In the genomic region with DNA sequence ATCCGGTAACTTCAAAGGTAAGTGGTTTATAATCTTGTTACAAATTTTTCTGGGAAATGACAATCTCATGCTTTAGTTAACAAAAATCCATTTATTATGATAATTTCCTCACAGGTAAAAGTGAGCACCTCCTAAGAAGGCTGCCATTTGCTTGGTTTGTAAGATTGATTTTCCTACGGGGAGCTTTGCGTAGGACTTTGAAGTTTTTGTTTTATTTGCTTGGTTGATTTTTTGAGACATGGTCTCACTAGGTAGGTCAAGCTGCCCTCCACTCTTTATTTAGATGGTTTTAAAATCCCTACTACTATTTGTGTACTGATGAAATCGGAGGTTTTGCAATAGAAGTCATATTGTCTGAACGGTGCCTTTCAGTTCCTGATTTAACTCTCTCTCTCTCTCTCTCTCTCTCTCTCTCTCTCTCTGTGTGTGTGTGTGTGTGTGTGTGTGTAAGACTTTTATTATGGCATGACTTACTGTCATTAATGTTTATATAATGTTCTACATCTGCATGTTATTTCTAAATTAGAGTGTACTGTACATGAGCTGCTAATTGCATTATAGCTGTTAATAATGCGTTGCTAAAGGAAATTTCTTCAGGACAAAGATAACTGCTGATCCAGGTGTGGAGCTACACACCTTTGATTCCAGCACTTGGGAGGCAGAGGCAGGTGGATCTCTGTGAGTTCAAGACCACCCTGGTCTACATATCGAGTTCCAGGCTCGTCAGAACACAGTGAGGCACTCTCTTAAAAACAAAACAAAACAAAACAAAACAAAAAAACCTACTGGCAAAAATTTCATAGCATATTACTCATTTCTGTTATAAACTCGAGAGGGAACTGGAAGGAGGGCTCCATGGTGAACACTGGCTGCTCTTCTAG, we compare ENCODE assay signal across 15 mouse cellular contexts. TPM values are rescaled to one million over a fixed set of nuclear protein-coding genes. Genes with fewer than 3 reads are reported as not detected.
A peak's percentile ranks its signal among the peaks of the same experiment; 100 is the strongest.
DNase-seq lines count a peak whose midpoint lies in the region; ATAC-seq and TF ChIP-seq lines count a peak whose summit lies in the region.
"Had no signal": no experiment of that assay in that cellular context is flagged by ENCODE, and none has a peak within 500 bp of the region (broad histone marks: within the 10 kb centered on the region; RNA-seq: fewer than 3 reads in every experiment).

No protein-coding gene starts in this region.

- H3K4me2 ChIP-seq in liver, embryonic 15.5 days: peak overlapping the region; percentile 67
- no peak overlapping the region for H3K4me2 ChIP-seq in midbrain, embryonic 13.5 days (replicated peaks)
- H3K4me2 ChIP-seq: hindbrain, embryonic 15.5 days had no signal

- no peak overlapping the region for H3K27ac ChIP-seq in embryonic facial prominence, embryonic 10.5 days (replicated peaks)
- peak overlapping the region; percentile 92 for H3K27ac ChIP-seq in liver, embryonic 15.5 days (replicated peaks)
- H3K27ac ChIP-seq in kidney, adult 2 months (ENCODE audit: insufficient read depth, low read depth, low read length): no peak overlapping the region
- no peak overlapping the region for H3K27ac ChIP-seq in midbrain, embryonic 13.5 days
- H3K27ac ChIP-seq: gastrocnemius, adult 2 months; hindbrain, embryonic 15.5 days had no signal

- H3K4me3 ChIP-seq in embryonic facial prominence, embryonic 10.5 days: no peak overlapping the region
- peak overlapping the region; percentile 66 for H3K4me3 ChIP-seq in liver, embryonic 15.5 days (replicated peaks)
- H3K4me3 ChIP-seq in kidney, adult 2 months (ENCODE audit: insufficient read depth, low read depth, low read length): no peak overlapping the region
- H3K4me3 ChIP-seq in midbrain, embryonic 13.5 days (replicated peaks): no peak overlapping the region
- H3K4me3 ChIP-seq: gastrocnemius, adult 2 months; hindbrain, embryonic 15.5 days had no signal

- 92% methylated on average over 9 of the region's 9 CpGs for WGBS in embryonic facial prominence, embryonic 10.5 days
- 28% methylated on average over 9 of the region's 9 CpGs for WGBS in liver, embryonic 15.5 days (ENCODE audit: insufficient replicate concordance)
- 80% methylated on average over 9 of the region's 9 CpGs for WGBS in kidney, adult 2 months
- 87% methylated on average over 9 of the region's 9 CpGs for WGBS in midbrain, embryonic 13.5 days

- no peak for TF ChIP-seq CTCF in kidney, adult 2 months (conservative IDR thresholded peaks at IDR 0.05; ENCODE audit: insufficient read depth, insufficient read length, low read depth, low read length)

- DNase-seq in 416B (ENCODE audit: low read depth): peak; percentile 80
- DNase-seq in A20 (ENCODE audit: low read depth, low spot score): peak; percentile 80
- peak; percentile 1 for DNase-seq in embryonic facial prominence, embryonic 10.5 days (ENCODE audit: low spot score)
- no peak for DNase-seq in kidney, adult 2 months
- DNase-seq in ovary, postnatal 10 days (ENCODE audit: low spot score): no peak
- no peak for DNase-seq in ovary, adult 18-20 months (ENCODE audit: low spot score)
- DNase-seq: gastrocnemius, adult 2 months; kidney, postnatal 14 days; lung, adult 2 months had no signal

- H3K9ac ChIP-seq in liver, embryonic 15.5 days: peak overlapping the region; percentile 58
- H3K9ac ChIP-seq in midbrain, embryonic 13.5 days (replicated peaks): no peak overlapping the region
- H3K9ac ChIP-seq: hindbrain, embryonic 15.5 days had no signal

- TF ChIP-seq POLR2A in kidney, adult 2 months (IDR thresholded peaks at IDR 0.05; ENCODE audit: low read depth, low read length): no peak

- no peaks in the 10 kb centered on the region for H3K27me3 ChIP-seq in embryonic facial prominence, embryonic 10.5 days (replicated peaks; ENCODE audit: low read depth, poor library complexity, severe bottlenecking)
- H3K27me3 ChIP-seq in liver, embryonic 15.5 days: no peaks in the 10 kb centered on the region
- no peaks in the 10 kb centered on the region for H3K27me3 ChIP-seq in kidney, adult 2 months (replicated peaks; ENCODE audit: control insufficient read depth, insufficient read depth, low read length)
- no peaks in the 10 kb centered on the region for H3K27me3 ChIP-seq in midbrain, embryonic 13.5 days
- H3K27me3 ChIP-seq: hindbrain, embryonic 15.5 days had no signal

- H3K36me3 ChIP-seq in embryonic facial prominence, embryonic 10.5 days (replicated peaks): no peaks in the 10 kb centered on the region
- peaks cover 15% of the 10 kb centered on the region for H3K36me3 ChIP-seq in liver, embryonic 15.5 days (replicated peaks)
- H3K36me3 ChIP-seq in kidney, adult 2 months (ENCODE audit: control insufficient read depth, insufficient read depth, low read length): no peaks in the 10 kb centered on the region
- H3K36me3 ChIP-seq in midbrain, embryonic 13.5 days: no peaks in the 10 kb centered on the region
- H3K36me3 ChIP-seq: hindbrain, embryonic 15.5 days had no signal

- H3K9me3 ChIP-seq in embryonic facial prominence, embryonic 10.5 days: no peaks in the 10 kb centered on the region
- 0 out of 2 replicates have a peak, but pooled peaks cover 4% of the 10 kb centered on the region for H3K9me3 ChIP-seq in liver, embryonic 15.5 days (replicated peaks)
- no peaks in the 10 kb centered on the region for H3K9me3 ChIP-seq in midbrain, embryonic 13.5 days
- H3K9me3 ChIP-seq: hindbrain, embryonic 15.5 days had no signal

- no peaks in the 10 kb centered on the region for H3K4me1 ChIP-seq in embryonic facial prominence, embryonic 10.5 days
- H3K4me1 ChIP-seq in liver, embryonic 15.5 days (replicated peaks): peaks cover 24% of the 10 kb centered on the region
- H3K4me1 ChIP-seq in kidney, adult 2 months (ENCODE audit: control insufficient read depth, insufficient read depth, low read length): no peaks in the 10 kb centered on the region
- H3K4me1 ChIP-seq in midbrain, embryonic 13.5 days (replicated peaks): no peaks in the 10 kb centered on the region
- H3K4me1 ChIP-seq: hindbrain, embryonic 15.5 days had no signal

- peak; percentile 45 for ATAC-seq in liver, embryonic 15.5 days (ENCODE audit: insufficient read depth)
- no peak for ATAC-seq in midbrain, embryonic 13.5 days
- ATAC-seq: midbrain, embryonic 16.5 days had no signal

RNA-seq across cellular contexts. Expression of gene Ctse, which starts 0.7 kb away (rescaled TPM):
- polyA plus RNA-seq in embryonic facial prominence, embryonic 10.5 days (2016; fragmentation: Nextera tagmentation; extraction: Ambion mirVana): 0.06 TPM in 1 of 2 replicates, not detected in the other
- 25.2 and 29.9 TPM in 2 replicates for polyA plus RNA-seq in liver, embryonic 15.5 days (2015; fragmentation: Nextera tagmentation; extraction: Ambion mirVana)
- 1.8 and 2.6 TPM in 2 replicates for polyA plus RNA-seq in kidney, adult 2 months (2012; rRNA removed)
- polyA plus RNA-seq in midbrain, embryonic 13.5 days (2015; fragmentation: Nextera tagmentation; extraction: Ambion mirVana): not detected in 2 replicates
- polyA plus RNA-seq: heart, embryonic 14.5 days; hindbrain, embryonic 15.5 days; midbrain, embryonic 16.5 days had no signal

RNA-seq across cellular contexts. Expression of gene Avpr1b, which starts 39.7 kb away (rescaled TPM):
- polyA plus RNA-seq in embryonic facial prominence, embryonic 10.5 days (2016; fragmentation: Nextera tagmentation; extraction: Ambion mirVana): 0.08 TPM in 1 of 2 replicates, not detected in the other
- polyA plus RNA-seq in liver, embryonic 15.5 days (2015; fragmentation: Nextera tagmentation; extraction: Ambion mirVana): not detected in 2 replicates
- not detected in 2 replicates for polyA plus RNA-seq in kidney, adult 2 months (2012; rRNA removed)
- polyA plus RNA-seq in midbrain, embryonic 13.5 days (2015; fragmentation: Nextera tagmentation; extraction: Ambion mirVana): not detected in 2 replicates
- polyA plus RNA-seq: heart, embryonic 14.5 days; hindbrain, embryonic 15.5 days; lung, adult 2 months; midbrain, embryonic 16.5 days; testis, adult 2 months had no signal

RNA-seq across cellular contexts. Expression of gene Rab7b, which starts 49.7 kb away (rescaled TPM):
- 0.64 and 0.91 TPM in 2 replicates for polyA plus RNA-seq in embryonic facial prominence, embryonic 10.5 days (2016; fragmentation: Nextera tagmentation; extraction: Ambion mirVana)
- polyA plus RNA-seq in liver, embryonic 15.5 days (2015; fragmentation: Nextera tagmentation; extraction: Ambion mirVana): 1.2 TPM in 2 replicates
- 1.6 and 2.2 TPM in 2 replicates for polyA plus RNA-seq in kidney, adult 2 months (2012; rRNA removed)
- polyA plus RNA-seq in midbrain, embryonic 13.5 days (2015; fragmentation: Nextera tagmentation; extraction: Ambion mirVana): 0.63 and 1.1 TPM in 2 replicates

Comparison
In these comparisons a context has a peak if more than half of its experiments do, and no peak if none do; other contexts are left out.
1. DNase-seq: peak in 416B (single experiment), A20 (single experiment) and embryonic facial prominence, embryonic 10.5 days (single experiment); none in kidney, adult 2 months (single experiment), ovary, postnatal 10 days (single experiment) and ovary, adult 18-20 months (single experiment).